ENCODE assay signal across 9 mouse cellular contexts in genomic region chr5:108670785-108671184, GRCm38 (mm10). TPM values are rescaled to one million over a fixed set of nuclear protein-coding genes. Genes with fewer than 3 reads are reported as not detected.
DNase-seq lines count a peak whose midpoint lies in the region; ATAC-seq and TF ChIP-seq lines count a peak whose summit lies in the region.
"Had no signal": no experiment of that assay in that cellular context is flagged by ENCODE, and none has a peak within 500 bp of the region (broad histone marks: within the 10 kb centered on the region; RNA-seq: fewer than 3 reads in every experiment).

No protein-coding gene starts in this region.

- no peak overlapping the region for H3K4me3 ChIP-seq in hindbrain, embryonic 11.5 days (ENCODE audit: low read depth, low read length)
- H3K4me3 ChIP-seq in hindbrain, embryonic 12.5 days, result no peak overlapping the region
- no peak overlapping the region for H3K4me3 ChIP-seq in E14TG2a.4 (replicated peaks; ENCODE audit: low read length)
- H3K4me3 ChIP-seq in intestine, embryonic 14.5 days (ENCODE audit: low read depth, low read length), result no peak overlapping the region
- H3K4me3 ChIP-seq: lung, embryonic 15.5 days had no signal

- H3K4me2 ChIP-seq in hindbrain, embryonic 11.5 days (replicated peaks; ENCODE audit: low read depth, low read length), result no peak overlapping the region
- no peak overlapping the region for H3K4me2 ChIP-seq in hindbrain, embryonic 12.5 days (replicated peaks)
- no peak overlapping the region for H3K4me2 ChIP-seq in intestine, embryonic 14.5 days (ENCODE audit: low read length)

- no peaks in the 10 kb centered on the region for H3K36me3 ChIP-seq in hindbrain, embryonic 11.5 days (ENCODE audit: control insufficient read depth, insufficient read depth, low read length)
- H3K36me3 ChIP-seq in hindbrain, embryonic 12.5 days, result peaks cover 16% of the 10 kb centered on the region
- H3K36me3 ChIP-seq in E14TG2a.4 (ENCODE audit: insufficient read depth, low read length), result peaks cover 17% of the 10 kb centered on the region
- peaks cover 14% of the 10 kb centered on the region for H3K36me3 ChIP-seq in intestine, embryonic 14.5 days (ENCODE audit: control insufficient read depth, insufficient read depth, low read length)

- peak; percentile 50 for DNase-seq in hindbrain, embryonic 11.5 days (ENCODE audit: low spot score)
- DNase-seq in adrenal gland, postnatal 25 days, result peak; percentile 71
- DNase-seq in intestine, embryonic 14.5 days (ENCODE audit: low spot score), result peak; percentile 60
- peak; percentile 62 for DNase-seq in lung, postnatal 10 days
- no peak for DNase-seq in neural tube, embryonic 10.5 days (ENCODE audit: extremely low spot score, low spot score)
- no peak for DNase-seq in layer of hippocampus, postnatal 36 days

- H3K9ac ChIP-seq in hindbrain, embryonic 11.5 days (ENCODE audit: low read depth, low read length), result no peak overlapping the region
- H3K9ac ChIP-seq in hindbrain, embryonic 12.5 days, result no peak overlapping the region
- no peak overlapping the region for H3K9ac ChIP-seq in intestine, embryonic 14.5 days (ENCODE audit: low read length)
- H3K9ac ChIP-seq: lung, embryonic 15.5 days had no signal

- H3K4me1 ChIP-seq in hindbrain, embryonic 11.5 days (replicated peaks; ENCODE audit: control insufficient read depth, insufficient read depth, low read length), result 0 out of 2 replicates have a peak, but pooled peaks cover 4% of the 10 kb centered on the region
- H3K4me1 ChIP-seq in hindbrain, embryonic 12.5 days, result peaks cover 15% of the 10 kb centered on the region
- H3K4me1 ChIP-seq in E14TG2a.4 (replicated peaks; ENCODE audit: low read depth, low read length), result peaks cover 31% of the 10 kb centered on the region
- peaks cover 10% of the 10 kb centered on the region for H3K4me1 ChIP-seq in intestine, embryonic 14.5 days (replicated peaks; ENCODE audit: control insufficient read depth, insufficient read depth, low read length)

- no peak overlapping the region for H3K27ac ChIP-seq in hindbrain, embryonic 11.5 days (ENCODE audit: low read depth, low read length)
- no peak overlapping the region for H3K27ac ChIP-seq in hindbrain, embryonic 12.5 days
- H3K27ac ChIP-seq in intestine, embryonic 14.5 days (ENCODE audit: low read depth), result no peak overlapping the region
- H3K27ac ChIP-seq: lung, embryonic 15.5 days had no signal

- no peaks in the 10 kb centered on the region for H3K9me3 ChIP-seq in hindbrain, embryonic 11.5 days (ENCODE audit: control insufficient read depth, low read length)
- no peaks in the 10 kb centered on the region for H3K9me3 ChIP-seq in hindbrain, embryonic 12.5 days (replicated peaks)
- no peaks in the 10 kb centered on the region for H3K9me3 ChIP-seq in E14TG2a.4 (ENCODE audit: low read length)
- no peaks in the 10 kb centered on the region for H3K9me3 ChIP-seq in intestine, embryonic 14.5 days (ENCODE audit: control insufficient read depth, low read length)
- H3K9me3 ChIP-seq: lung, embryonic 15.5 days had no signal

- no peaks in the 10 kb centered on the region for H3K27me3 ChIP-seq in hindbrain, embryonic 11.5 days (ENCODE audit: control insufficient read depth, insufficient read depth, low read length)
- H3K27me3 ChIP-seq in hindbrain, embryonic 12.5 days, result no peaks in the 10 kb centered on the region
- H3K27me3 ChIP-seq in E14TG2a.4 (ENCODE audit: insufficient read depth, low read length), result peaks cover 3% of the 10 kb centered on the region
- H3K27me3 ChIP-seq in intestine, embryonic 14.5 days (replicated peaks; ENCODE audit: control insufficient read depth, insufficient read depth, low read length), result no peaks in the 10 kb centered on the region
- H3K27me3 ChIP-seq: lung, embryonic 15.5 days had no signal

- peak; percentile 28 for TF ChIP-seq CTCF in E14TG2a.4 (conservative IDR thresholded peaks at IDR 0.05; ENCODE audit: low read length)

- ATAC-seq in hindbrain, embryonic 11.5 days (ENCODE audit: low FRiP score), result no peak
- no peak for ATAC-seq in hindbrain, embryonic 12.5 days (ENCODE audit: low FRiP score)
- no peak for ATAC-seq in intestine, embryonic 14.5 days (replicated peaks; ENCODE audit: low FRiP score, low TSS enrichment, low read depth)

RNA-seq across cellular contexts. Expression of gene Dgkq, which starts 1.3 kb away (rescaled TPM):
- 8.2 and 9.5 TPM in 2 replicates for polyA plus RNA-seq in hindbrain, embryonic 11.5 days (2014; fragmentation: Nextera tagmentation; extraction: Ambion mirVana)
- 21.9 and 23.5 TPM in 2 replicates for polyA plus RNA-seq in hindbrain, embryonic 12.5 days (2016; fragmentation: Nextera tagmentation; extraction: Ambion mirVana)
- 21.2 and 22.7 TPM in 2 replicates for total RNA-seq in adrenal gland, postnatal 25 days (2021)
- 8.0 and 10.1 TPM in 2 replicates for polyA plus RNA-seq in intestine, embryonic 14.5 days (2014; fragmentation: Nextera tagmentation; extraction: Ambion mirVana)
- 10 to 100 TPM; 52.6 to 55.0 TPM for total RNA-seq in layer of hippocampus, postnatal 36 days (2021)

RNA-seq across cellular contexts. Expression of gene Slc26a1, which starts 4.6 kb away (rescaled TPM):
- 0.48 and 0.91 TPM in 2 replicates for polyA plus RNA-seq in hindbrain, embryonic 11.5 days (2014; fragmentation: Nextera tagmentation; extraction: Ambion mirVana)
- polyA plus RNA-seq in hindbrain, embryonic 12.5 days (2016; fragmentation: Nextera tagmentation; extraction: Ambion mirVana), result 1.6 and 1.7 TPM in 2 replicates
- 0.15 and 1.1 TPM in 2 replicates for total RNA-seq in adrenal gland, postnatal 25 days (2021)
- polyA plus RNA-seq in intestine, embryonic 14.5 days (2014; fragmentation: Nextera tagmentation; extraction: Ambion mirVana), result 1.1 and 1.2 TPM in 2 replicates
- total RNA-seq in layer of hippocampus, postnatal 36 days (2021), result 1 to 10 TPM; 1.2 TPM

RNA-seq across cellular contexts. Expression of gene Idua, which starts 10.7 kb away (rescaled TPM):
- polyA plus RNA-seq in hindbrain, embryonic 11.5 days (2014; fragmentation: Nextera tagmentation; extraction: Ambion mirVana), result 8.7 and 9.4 TPM in 2 replicates
- polyA plus RNA-seq in hindbrain, embryonic 12.5 days (2016; fragmentation: Nextera tagmentation; extraction: Ambion mirVana), result 11.2 and 12.9 TPM in 2 replicates
- 17.2 and 19.1 TPM in 2 replicates for total RNA-seq in adrenal gland, postnatal 25 days (2021)
- polyA plus RNA-seq in intestine, embryonic 14.5 days (2014; fragmentation: Nextera tagmentation; extraction: Ambion mirVana), result 13.4 and 15.2 TPM in 2 replicates
- total RNA-seq in layer of hippocampus, postnatal 36 days (2021), result 10 to 100 TPM; 13.9 to 16.0 TPM

RNA-seq across cellular contexts. Expression of gene Fgfrl1, which starts 21.4 kb away (rescaled TPM):
- polyA plus RNA-seq in hindbrain, embryonic 11.5 days (2014; fragmentation: Nextera tagmentation; extraction: Ambion mirVana), result 11.9 and 13.6 TPM in 2 replicates
- polyA plus RNA-seq in hindbrain, embryonic 12.5 days (2016; fragmentation: Nextera tagmentation; extraction: Ambion mirVana), result 25.3 and 29.4 TPM in 2 replicates
- 24.6 and 32.3 TPM in 2 replicates for total RNA-seq in adrenal gland, postnatal 25 days (2021)
- 17.9 and 26.6 TPM in 2 replicates for polyA plus RNA-seq in intestine, embryonic 14.5 days (2014; fragmentation: Nextera tagmentation; extraction: Ambion mirVana)
- total RNA-seq in layer of hippocampus, postnatal 36 days (2021), result 10 to 100 TPM; 20.8 to 29.5 TPM

RNA-seq across cellular contexts. Expression of gene Tmem175, which starts 41.2 kb away (rescaled TPM):
- polyA plus RNA-seq in hindbrain, embryonic 11.5 days (2014; fragmentation: Nextera tagmentation; extraction: Ambion mirVana), result 20.4 and 22.3 TPM in 2 replicates
- 21.6 and 22.3 TPM in 2 replicates for polyA plus RNA-seq in hindbrain, embryonic 12.5 days (2016; fragmentation: Nextera tagmentation; extraction: Ambion mirVana)
- 28.5 and 37.2 TPM in 2 replicates for total RNA-seq in adrenal gland, postnatal 25 days (2021)
- polyA plus RNA-seq in intestine, embryonic 14.5 days (2014; fragmentation: Nextera tagmentation; extraction: Ambion mirVana), result 27.5 and 28.0 TPM in 2 replicates
- total RNA-seq in layer of hippocampus, postnatal 36 days (2021), result 10 to 100 TPM; 40.1 to 43.0 TPM

Comparison
In these comparisons a context has a peak if more than half of its experiments do, and no peak if none do; other contexts are left out.
1. DNase-seq: peak in hindbrain, embryonic 11.5 days (single experiment), adrenal gland, postnatal 25 days (single experiment), intestine, embryonic 14.5 days (single experiment) and lung, postnatal 10 days (single experiment); none in neural tube, embryonic 10.5 days (single experiment) and layer of hippocampus, postnatal 36 days (0 of 2).